Mouse (Mus musculus) cerebellum, adult 9-11 months (tissue): ENCODE data around the gene Plekhg4.

Experiments used
- DNase-seq: peaks from one replicate; pipeline ENCODE4 v3.0.0; 2022

The Plekhg4 gene

DNA sequence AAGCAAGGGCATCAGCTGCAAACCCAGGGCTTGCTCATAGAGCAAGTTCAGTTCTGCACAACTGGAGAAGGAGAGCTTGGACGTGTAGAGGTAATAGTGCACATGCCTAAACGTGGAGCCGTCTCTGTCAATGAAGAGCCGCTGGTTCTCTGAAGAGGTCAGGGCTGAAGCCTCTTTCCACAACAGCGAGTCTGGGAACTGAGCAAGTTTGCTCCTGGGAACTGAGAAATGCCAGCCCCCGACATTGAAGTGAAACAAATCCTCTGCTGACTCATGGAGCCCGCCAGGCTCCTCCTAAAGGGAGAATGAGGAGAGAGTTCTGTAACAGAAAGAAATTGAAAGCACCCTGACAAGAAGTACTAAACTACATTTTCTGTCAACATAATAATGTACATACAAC is 35.3 kb downstream of the Plekhg4 start:
- DNase-seq, result no peak

DNA sequence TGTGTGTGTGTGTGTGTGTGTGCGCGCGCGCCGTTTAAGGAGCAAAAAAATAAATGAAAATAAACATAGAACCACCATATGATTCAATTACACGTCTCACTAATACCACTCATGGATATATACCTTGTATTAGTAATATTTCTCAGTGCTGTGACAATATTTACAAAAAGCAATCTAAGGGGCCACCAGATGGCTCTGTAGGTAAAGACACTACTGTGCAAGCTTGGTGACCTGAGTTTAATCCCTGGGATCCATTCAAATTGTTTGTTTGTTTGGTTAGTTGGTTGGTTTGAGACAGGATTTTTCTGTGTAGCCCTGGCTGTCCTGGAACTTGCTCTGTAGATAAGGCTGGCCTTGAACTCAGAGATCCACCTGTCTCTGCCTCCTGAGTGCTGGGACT is 36.9 kb downstream of the Plekhg4 start:
- DNase-seq, result no peak

DNA sequence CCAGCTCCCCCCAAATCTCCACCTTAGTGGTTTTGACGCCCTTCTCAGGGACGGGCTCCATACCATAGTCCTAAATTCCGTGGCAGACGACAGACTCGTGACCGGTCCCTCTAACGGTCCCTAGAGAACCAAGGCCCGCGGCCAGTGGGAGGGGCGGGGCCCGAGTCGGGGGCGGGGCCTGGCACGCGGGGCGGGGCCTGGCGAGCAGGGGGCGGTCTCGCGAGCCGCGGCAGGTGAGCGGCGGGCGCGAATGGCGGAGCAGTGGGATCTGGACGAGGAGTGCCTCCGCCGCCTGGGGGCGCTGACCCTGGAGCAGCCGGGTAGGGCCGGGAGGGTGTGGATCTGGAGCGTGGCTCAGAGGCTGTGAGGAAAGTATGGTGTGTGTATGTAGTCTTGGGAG is 40.3 kb downstream of the Plekhg4 start, which contains the start of the genes Kctd19 and Lrrc36:
Gene Kctd19, minus strand, starts transcription at position 112 of the 400 bp plus-strand sequence.
Gene Lrrc36, plus strand, starts transcription at position 181 of the 400 bp plus-strand sequence.
- peak; percentile 71 for DNase-seq

DNA sequence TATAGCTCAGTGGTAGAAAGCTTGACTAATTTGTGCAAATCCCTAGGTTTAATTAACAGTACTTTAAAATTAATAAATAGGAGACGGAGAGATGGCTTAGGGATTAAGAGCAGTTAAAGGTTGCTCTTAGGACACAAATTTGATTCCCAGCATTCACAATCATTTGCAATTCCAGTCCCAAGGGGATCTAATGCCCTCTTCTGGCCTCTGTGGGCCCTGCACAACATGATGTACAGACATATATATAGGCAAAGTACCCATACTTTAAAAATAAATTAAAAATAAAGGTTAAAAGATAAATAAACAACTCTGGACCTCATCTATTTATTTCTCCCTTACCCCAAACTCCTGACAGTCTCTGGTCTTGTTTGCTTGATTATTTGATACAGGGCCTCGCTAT is 45.9 kb downstream of the Plekhg4 start:
- no peak for DNase-seq

DNA sequence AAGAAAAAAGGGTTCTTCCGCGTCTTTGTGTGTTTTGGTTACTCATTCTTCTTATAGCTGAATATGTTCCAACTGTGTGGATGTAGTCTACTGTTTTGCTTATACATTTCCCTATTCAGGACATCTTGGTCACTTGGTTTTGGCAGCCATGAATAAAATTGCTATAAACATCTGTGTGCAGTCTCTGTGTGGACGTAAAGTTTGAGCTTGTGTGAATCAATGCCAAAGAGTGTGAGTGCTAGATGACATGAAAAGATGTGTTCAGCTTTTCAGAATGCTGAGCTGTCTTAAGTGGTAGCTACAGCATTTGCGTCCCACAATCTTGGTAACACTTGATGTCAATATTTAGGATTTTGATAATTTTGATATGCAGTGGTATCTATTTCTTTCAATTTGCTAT is 46.7 kb downstream of the Plekhg4 start:
- no peak for DNase-seq

DNA sequence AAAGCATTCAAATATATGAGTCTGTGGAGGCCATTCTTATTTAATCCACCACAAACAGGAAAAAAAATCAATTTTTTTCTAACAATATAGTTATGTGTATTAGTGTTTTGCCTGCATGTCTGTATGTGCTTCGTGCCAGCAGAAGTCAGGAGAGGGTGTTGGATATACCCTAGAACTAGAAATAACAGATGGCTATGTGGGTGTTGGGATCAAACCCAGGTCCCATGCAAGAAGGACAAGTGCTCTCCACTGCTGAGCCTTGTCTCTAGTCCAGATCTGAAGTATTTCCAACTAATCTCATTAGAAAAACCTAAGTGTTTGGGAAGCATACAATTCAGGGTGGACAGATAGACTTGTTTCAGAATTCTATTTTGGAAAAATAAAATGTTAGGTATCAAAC is 48.9 kb downstream of the Plekhg4 start:
- DNase-seq, result peak; percentile 76

DNA sequence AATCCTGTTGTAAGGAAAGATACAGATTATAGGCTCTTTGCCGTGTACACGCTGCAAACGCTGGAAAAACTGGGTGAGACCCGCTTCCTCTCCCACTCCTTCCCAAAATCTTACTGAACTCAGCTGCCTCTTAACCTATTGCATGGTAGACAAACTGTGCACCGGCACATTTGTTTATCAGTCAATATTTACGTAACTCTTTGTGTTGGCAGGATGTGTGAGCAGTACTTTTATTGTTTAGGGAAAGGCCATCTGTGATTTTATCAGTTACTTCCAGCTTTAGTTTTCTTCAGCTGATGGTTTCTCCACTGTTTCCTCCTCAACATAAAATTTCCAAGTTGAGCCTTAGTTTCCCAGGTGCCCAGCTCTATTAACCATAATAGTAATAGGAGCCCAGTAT is 53.8 kb downstream of the Plekhg4 start:
- DNase-seq, result no peak

DNA sequence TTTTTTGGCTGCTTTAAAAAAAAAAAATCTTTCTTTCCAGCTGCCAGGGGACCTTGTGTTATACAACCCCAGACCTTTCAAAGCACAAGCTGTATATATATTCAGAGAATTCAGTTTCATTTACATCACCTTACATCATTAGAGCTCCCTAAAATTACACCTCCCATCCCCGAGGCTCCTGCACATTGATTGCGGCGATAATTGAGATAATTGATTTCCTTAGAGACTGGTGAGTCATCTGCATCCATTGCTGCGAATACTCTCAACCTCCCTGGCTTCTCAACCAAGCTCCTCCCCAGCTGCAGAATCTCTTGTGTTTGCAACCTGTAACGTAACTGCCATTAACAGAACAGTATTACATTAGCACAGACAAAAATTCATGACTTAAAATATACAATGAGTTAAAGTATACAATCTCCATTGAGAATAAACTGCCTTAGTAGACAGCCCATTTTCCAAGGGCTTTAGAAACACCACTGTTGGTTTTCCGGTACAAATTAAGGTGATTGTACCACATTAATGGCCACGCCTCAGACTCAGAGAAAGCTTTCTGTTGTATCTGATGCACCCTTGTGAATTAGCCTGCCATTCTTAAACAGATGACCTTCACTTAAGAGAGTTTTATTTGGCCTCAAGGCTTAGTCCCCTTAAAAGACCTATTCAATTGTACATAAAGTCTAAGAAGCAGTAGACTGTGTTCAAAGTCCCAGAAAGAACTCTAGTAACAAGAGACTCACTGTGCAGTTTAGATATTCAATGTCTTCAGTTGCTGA is 58.9 kb downstream of the Plekhg4 start:
- no peak for DNase-seq
